Comparison of ENCODE assay signal across 10 mouse cellular contexts in the genomic region with DNA sequence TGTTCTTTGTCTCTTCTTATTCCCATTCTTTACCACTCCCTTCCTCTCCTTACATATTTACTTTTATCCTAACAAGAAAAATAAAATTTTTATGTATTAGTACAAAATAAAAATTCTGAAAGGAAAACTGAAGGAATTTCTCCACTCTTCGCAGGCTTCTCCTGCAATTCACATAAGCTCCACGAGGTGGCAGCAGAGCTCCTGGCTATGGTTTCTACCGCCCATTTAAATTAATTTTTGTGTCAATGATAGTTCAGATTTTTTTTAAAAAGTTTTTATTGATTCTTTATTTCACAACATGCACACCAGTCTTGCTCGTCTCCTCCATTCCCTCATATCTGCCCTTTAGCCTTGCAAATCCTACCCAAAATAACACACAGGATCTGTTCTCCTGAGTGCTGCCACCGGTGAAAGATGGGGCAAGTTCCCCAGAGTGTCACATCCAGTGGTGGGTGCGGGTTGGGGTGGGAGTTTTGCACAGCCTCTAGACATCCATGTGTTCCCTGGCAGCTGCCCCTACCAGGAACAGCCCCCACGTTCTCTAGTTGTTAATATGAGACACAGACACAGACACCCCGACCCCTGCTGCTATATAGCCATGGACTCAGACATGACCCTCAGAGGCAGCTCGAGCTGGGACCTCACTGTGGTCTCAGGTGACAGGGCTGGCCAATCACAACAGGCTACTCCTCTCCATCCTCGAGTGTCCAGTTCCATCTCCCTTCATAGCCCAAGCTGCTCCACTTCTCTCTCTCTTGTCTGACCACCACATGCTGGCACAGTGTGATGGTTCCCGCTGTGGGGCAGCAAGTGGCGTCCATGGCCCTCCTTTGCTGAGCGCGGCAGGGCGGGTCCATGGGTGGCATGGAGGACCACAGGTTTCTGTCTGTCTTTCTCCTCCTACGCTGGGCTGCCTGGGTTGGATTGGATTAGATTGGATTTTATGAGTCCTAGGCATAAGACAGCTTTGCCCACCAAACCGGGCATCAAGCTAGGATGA. TPM values are rescaled to one million over a fixed set of nuclear protein-coding genes. Genes with fewer than 3 reads are reported as not detected.
A peak's percentile ranks its signal among the peaks of the same experiment; 100 is the strongest.
DNase-seq lines count a peak whose midpoint lies in the region; ATAC-seq and TF ChIP-seq lines count a peak whose summit lies in the region.
"Had no signal": no experiment of that assay in that cellular context is flagged by ENCODE, and none has a peak within 500 bp of the region (broad histone marks: within the 10 kb centered on the region; RNA-seq: fewer than 3 reads in every experiment).

No protein-coding gene starts in this region.

- no peak overlapping the region for H3K27ac ChIP-seq in forebrain, embryonic 15.5 days (replicated peaks)
- no peak overlapping the region for H3K27ac ChIP-seq in midbrain, embryonic 14.5 days (replicated peaks; ENCODE audit: low read depth, low read length)
- H3K27ac ChIP-seq: macrophage had no signal

- H3K4me1 ChIP-seq in E14TG2a.4 (replicated peaks; ENCODE audit: low read depth, low read length) = peaks cover 25% of the 10 kb centered on the region
- no peaks in the 10 kb centered on the region for H3K4me1 ChIP-seq in forebrain, embryonic 15.5 days
- no peaks in the 10 kb centered on the region for H3K4me1 ChIP-seq in midbrain, embryonic 14.5 days (ENCODE audit: control insufficient read depth, insufficient read depth, low read length)

- no peak overlapping the region for H3K4me2 ChIP-seq in forebrain, embryonic 15.5 days (replicated peaks)
- H3K4me2 ChIP-seq in midbrain, embryonic 14.5 days (ENCODE audit: low read length) = no peak overlapping the region

- ATAC-seq in forebrain, embryonic 15.5 days (replicated peaks) = peak; percentile 43; the same call in 1 of the 2 replicates
- ATAC-seq in midbrain, embryonic 14.5 days (ENCODE audit: low FRiP score, low TSS enrichment) = 0 out of 2 replicates have a peak, but pooled peaks have one; percentile 50
- ATAC-seq in megakaryocyte-erythroid progenitor cell, adult 5-6 weeks (replicated peaks; ENCODE audit: low FRiP score, low TSS enrichment, poor library complexity, severe bottlenecking) = no peak

- TF ChIP-seq CTCF in E14TG2a.4 (conservative IDR thresholded peaks at IDR 0.05; ENCODE audit: low read length) = peak; percentile 96

- H3K36me3 ChIP-seq in E14TG2a.4 (ENCODE audit: insufficient read depth, low read length) = no peaks in the 10 kb centered on the region
- H3K36me3 ChIP-seq in forebrain, embryonic 15.5 days = no peaks in the 10 kb centered on the region
- H3K36me3 ChIP-seq in midbrain, embryonic 14.5 days (ENCODE audit: control insufficient read depth, insufficient read depth, low read length) = no peaks in the 10 kb centered on the region

- WGBS in forebrain, embryonic 15.5 days = 56% methylated on average over 17 of the region's 17 CpGs
- WGBS in midbrain, embryonic 14.5 days = 55% methylated on average over 17 of the region's 17 CpGs

- no peaks in the 10 kb centered on the region for H3K9me3 ChIP-seq in E14TG2a.4 (ENCODE audit: low read length)
- H3K9me3 ChIP-seq in forebrain, embryonic 15.5 days = no peaks in the 10 kb centered on the region
- H3K9me3 ChIP-seq in midbrain, embryonic 14.5 days (ENCODE audit: control insufficient read depth, low read length) = no peaks in the 10 kb centered on the region

- peak overlapping the region; percentile 66 for H3K4me3 ChIP-seq in E14TG2a.4 (replicated peaks; ENCODE audit: low read length)
- no peak overlapping the region for H3K4me3 ChIP-seq in forebrain, embryonic 15.5 days
- no peak overlapping the region for H3K4me3 ChIP-seq in midbrain, embryonic 14.5 days (replicated peaks; ENCODE audit: low read depth, low read length)
- H3K4me3 ChIP-seq: erythroblast, embryonic 14.5 days had no signal

- DNase-seq in kidney, adult 18-20 months = peak; percentile 57
- DNase-seq in kidney, adult 11 months = no peak
- peak; percentile 16 for DNase-seq in brain, adult 2 months (ENCODE audit: low read depth, low spot score)
- peak; percentile 26 to 30 for DNase-seq in layer of hippocampus, postnatal 14 days (ENCODE audit: low spot score in 2 of 2)
- peak; percentile 69 for DNase-seq in midbrain, embryonic 14.5 days

- no peaks in the 10 kb centered on the region for H3K27me3 ChIP-seq in E14TG2a.4 (ENCODE audit: insufficient read depth, low read length)
- no peaks in the 10 kb centered on the region for H3K27me3 ChIP-seq in forebrain, embryonic 15.5 days
- no peaks in the 10 kb centered on the region for H3K27me3 ChIP-seq in midbrain, embryonic 14.5 days (ENCODE audit: control insufficient read depth, insufficient read depth, low read length)

- H3K9ac ChIP-seq in forebrain, embryonic 15.5 days (replicated peaks) = no peak overlapping the region
- H3K9ac ChIP-seq in midbrain, embryonic 14.5 days (replicated peaks; ENCODE audit: low read length) = no peak overlapping the region

RNA-seq across cellular contexts. Expression of gene Stfa3, which starts 18.3 kb away (rescaled TPM):
- polyA plus RNA-seq in forebrain, embryonic 15.5 days (2015; fragmentation: Nextera tagmentation; extraction: Ambion mirVana) = 0.54 TPM in 1 of 2 replicates, not detected in the other
- not detected for total RNA-seq in layer of hippocampus, postnatal 14 days (2021)
- not detected in 2 replicates for polyA plus RNA-seq in midbrain, embryonic 14.5 days (2014; fragmentation: Nextera tagmentation; extraction: Ambion mirVana)
- total RNA-seq in megakaryocyte-erythroid progenitor cell, adult 5-6 weeks (2014; fragmentation: Nextera tagmentation) = not detected in 2 replicates
- not detected in 2 replicates for total RNA-seq in megakaryocyte-erythroid progenitor cell, adult 5-6 weeks (2017)
- polyA plus RNA-seq: erythroblast, embryonic 14.5 days; macrophage had no signal
